Mouse (Mus musculus) gastrocnemius, adult 18-20 months (tissue): Measurements from ENCODE around the gene Stk40. TPM values are rescaled to one million over a fixed set of nuclear protein-coding genes. Genes with fewer than 3 reads are reported as not detected.

Source experiments
- DNase-seq: peaks from one replicate; pipeline ENCODE4 v3.0.0; 2021; ENCODE audit warnings: low spot score
- total RNA-seq, 2 experiments: library from RNA; stranded (reverse); gene quantifications; 2 replicates each; pipeline ENCODE4 v1.2.3; 2021

The Stk40 gene
- total RNA-seq, 2 experiments from 2014 or later, result 113 to 127 TPM

DNA sequence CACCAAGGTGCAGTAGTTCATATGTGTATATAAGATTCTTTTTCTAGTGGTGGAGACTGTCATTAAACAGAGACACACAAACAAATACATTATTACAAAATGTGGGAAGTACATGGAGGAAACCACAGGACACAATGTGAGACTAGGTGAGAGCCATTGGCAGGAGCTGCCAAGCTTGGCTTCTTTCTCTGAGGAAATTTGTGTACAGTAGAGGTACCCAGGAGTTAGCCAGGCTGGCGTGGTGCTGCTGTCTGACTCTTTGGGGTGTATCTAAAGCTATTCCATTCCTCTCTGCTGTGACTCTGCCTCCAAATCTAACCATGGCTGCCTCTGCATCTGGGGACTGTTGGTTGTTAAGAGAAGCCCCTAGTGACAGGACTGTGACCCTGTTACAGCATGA is 15.3 kb downstream of the Stk40 start:
- no peak for DNase-seq

DNA sequence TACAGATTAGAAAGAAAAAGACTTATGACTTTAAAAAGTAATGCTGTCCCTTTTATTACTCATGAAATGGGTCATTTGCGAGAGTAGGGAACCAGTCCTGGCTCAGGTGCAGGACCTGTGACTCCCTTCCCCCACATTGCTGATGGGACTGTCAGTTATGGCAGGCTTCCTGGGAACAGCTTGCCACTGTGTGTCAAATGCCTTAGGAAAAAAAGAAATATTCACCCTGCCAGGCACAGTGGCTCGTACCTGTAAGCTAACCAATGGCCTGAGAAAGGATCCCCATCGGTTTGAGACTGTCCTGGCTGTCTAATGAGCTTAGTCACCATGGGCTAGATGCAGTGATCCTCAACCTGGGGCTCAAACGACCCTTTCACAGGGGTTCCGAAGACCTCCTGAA is 16.3 kb downstream of the Stk40 start:
- peak; percentile 50 for DNase-seq

DNA sequence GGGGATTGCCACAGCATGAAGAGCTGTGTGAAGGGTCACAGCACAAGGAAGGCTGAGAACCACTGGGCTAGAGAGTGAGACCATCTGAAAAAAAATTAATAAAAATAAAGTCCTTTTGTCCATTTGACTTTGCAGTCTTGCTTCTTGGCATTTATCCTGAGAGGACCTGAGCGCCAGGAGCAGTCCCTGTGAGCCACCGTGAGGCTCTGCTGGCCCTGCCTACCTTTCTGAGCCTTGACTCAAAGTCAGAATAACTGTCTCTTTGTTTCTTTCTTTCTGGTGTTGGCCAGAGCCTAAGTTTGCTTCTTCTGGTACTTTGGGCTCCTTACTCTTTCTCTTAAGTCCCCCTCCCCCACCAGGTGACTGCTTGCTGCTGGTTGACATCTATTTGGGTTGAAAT is 16.7 kb downstream of the Stk40 start:
- DNase-seq, result no peak

DNA sequence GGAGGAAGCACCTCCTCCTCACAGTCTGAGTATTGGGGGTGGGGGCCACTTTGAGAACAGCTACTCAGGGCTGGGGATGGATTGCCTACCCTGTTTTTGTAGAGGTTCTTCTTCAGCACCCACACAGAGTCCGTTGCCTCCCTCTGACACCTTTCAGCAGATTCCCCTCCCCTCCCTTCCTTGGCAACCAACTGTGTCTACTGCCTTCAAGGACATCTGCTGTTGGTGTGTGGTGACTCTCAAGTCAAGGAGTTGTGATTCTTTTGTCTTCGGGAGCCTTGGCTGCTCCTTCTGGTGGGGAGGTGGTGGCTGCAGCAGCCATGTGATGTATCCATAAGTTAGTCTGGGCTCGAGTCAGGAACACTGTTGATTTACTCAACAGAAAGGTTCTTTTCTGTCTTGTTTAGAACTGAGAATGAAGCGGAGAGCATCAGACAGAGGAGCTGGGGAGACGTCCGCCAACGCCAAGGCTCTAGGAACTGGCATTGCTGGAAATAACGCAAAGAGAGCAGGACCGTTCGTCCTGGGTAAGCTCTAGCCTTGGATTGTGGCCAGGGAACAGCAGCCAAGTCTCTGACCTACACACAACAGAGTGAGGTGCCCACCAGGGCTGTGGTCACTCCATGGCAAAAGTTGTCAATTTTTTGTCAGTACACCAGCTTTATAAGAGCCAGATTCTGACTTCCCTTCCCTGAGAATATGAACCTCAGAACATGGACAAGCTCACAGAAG is 19.7 kb downstream of the Stk40 start:
- no peak for DNase-seq

DNA sequence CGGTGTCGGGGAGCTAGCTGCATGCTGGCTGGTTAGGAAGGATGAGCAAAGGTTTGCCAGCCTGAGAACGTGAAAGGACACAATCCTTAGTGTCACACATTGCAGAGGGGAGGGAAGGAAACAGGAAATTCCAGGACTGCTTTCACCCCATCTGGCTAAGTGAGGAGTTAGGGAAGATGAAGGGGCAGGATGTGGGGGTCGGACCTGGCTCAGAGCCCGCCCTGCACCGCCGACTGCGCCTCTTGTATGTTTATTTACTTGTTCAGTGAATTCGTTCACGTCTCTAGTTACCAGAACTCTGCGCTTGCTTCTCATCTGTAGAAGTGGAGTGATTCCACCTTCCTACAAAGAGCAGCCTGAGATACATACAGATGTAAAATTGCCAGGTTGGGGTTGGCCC is 26.7 kb downstream of the Stk40 start:
- no peak for DNase-seq

DNA sequence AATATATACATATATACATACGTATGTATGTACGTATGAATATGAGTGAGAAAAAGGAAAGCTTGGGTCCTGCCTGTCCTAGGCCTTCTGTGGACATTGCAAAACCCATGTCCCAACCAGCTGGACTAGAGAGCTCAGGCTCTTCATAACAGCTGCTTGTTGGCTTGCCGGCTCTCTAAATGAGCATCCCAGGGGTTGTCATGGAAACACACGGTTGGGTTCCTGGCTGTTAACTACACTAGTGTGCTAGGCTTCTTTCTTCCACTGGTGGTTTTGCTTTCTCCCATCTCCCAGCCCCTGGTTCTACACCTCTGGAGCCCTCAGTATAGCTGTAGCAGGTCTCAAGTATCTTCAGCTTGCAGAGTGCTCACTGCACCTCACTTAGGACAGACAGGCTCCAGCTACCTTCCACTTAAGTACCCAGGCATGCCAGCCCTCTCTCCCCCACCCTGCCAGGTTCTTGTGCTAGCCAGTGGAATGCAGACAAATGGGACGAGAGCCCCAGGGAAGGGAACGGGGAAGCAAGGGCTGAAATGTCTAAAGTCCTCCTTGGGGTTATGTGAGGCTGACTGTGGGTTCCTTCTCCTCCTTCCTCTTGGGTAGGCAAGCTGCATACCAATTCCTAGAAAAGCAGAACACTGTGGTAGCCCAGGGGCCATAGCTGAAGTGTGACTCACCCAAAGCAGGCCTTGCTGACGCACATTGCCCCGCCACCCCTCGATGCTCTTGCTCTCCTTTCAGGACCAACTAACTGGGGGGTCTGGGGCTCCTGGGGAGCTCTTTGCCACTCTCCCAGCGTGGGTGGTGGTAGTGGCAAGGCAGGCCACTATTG is 27.7 kb downstream of the Stk40 start:
- no peak for DNase-seq

DNA sequence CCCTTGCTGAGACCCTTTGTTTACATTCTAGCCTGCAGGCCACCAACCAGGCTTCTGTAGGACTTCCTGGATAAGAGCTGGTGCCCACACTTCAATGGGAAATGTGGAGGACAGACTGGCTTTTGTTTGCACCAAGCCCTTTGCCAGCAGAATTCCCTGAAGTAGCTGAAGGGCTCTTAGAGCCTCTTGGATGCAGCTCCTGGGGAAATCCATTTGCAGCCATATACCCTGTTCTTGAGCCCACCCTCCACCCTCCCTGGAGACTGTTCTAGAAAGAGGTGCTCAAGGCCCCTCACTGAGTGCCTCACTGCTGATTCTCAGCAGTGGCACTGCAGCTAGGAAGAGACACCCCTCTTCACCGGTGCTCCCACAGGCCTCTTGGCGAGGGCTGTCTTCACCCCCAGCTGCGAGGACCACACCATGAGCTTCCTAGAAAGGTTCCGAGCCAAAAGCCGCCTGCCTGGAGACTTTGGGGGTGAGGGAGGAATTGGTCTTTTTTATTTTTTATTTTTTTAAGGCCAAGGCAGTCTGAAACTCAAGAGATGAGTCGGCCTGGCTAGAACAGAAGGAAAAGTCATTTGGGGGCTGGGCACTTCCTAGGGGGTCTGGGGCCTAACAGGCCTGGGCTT is 29.0 kb downstream of the Stk40 start:
- DNase-seq, result no peak

DNA sequence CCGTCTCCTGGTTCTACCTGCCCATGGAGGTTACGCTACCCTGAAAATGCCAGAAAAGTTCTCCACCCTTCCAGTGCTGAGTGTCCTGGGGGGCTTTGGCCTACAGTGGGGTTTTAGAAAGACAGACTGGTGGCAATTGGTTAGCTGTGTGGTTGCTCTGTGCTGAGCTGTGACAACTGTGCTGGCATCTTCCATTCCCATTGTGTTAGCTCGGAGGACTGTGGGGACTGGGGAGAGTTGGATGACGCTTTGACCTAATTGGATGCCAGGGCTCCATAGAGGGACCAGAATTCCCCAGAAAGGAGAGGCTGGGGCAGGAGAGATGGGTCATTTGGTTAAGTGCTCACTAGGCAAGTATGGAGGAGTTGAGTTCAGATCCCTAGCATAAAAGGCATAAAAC is 30.5 kb downstream of the Stk40 start:
- no peak for DNase-seq

DNA sequence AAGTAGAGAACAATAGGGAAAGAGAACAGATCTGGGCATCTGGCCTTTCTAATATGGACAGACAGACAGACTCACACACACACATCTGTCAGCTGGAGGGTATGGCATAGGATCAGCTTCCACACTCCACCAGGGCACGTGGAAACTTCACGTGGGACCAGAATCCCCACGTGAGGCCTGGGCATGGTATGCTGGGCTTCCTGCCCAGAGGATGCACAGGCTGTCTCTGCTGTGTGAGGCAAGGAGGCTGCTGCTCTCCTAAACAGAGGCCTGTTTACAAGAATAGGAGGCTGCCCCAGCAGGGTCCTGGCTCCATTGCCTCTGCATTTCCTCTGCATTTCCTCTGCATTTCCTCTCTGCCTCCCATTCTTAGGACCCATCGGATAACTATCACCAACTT is 30.9 kb downstream of the Stk40 start:
- no peak for DNase-seq

DNA sequence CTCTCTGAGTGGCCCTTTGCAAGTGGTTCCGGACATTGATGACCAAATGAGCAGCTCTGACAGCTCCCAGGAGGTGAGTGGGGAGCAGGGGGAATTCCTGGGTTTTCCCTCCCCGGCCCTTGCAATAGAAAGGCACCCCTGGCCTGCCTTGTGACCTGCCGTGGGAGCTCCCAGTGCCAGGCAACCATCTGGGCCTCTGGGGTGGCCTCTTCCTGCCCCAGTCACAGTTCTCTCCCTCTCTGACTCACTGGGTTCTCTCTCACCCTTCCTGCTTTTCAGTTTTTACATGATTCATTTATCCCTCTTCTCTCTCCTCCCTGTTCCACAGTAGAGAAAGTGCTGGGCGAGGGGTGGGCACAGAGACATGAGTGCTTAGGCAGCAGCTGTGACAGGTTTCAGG is 34.0 kb downstream of the Stk40 start:
- no peak for DNase-seq

DNA sequence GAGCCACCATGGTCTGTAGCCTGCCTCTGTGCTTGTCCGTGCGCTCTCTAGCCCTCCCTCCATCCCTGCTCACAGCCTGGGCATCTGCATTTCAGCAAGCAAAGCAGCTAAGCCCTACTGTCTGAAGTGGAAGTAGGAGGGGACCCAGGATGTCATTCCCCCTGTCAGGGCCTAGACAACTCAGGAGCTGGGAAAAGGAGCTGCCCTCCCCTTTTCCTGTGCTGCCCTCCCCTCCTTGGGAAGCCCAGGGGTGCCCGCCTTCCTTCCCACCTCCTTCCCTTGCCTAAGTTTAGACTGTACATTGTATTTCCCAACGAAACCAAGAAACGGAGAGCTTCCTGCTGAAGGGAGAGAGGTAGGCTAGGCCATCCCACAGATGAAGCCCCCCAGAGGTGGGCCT is 37.3 kb downstream of the Stk40 start:
- no peak for DNase-seq

DNA sequence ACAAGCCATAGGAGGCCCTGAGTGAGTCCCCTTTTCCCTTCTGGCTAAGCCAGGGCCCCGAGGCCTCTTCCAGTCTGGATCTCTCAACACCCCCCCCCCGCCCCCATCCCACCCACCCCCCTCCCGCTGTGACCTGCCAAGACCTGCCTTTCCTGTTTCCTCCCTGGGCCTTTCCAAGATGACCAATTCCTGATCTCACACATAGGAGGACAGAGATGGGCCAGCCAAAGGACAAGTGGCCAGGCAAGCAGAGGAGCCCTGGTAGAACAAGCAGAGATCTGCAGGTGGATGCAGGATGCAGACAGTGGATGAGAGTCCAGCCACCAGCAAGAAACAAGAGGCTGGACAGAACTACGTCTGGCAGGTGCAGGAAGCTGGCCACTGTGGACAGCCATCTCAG is 41.6 kb downstream of the Stk40 start:
- no peak for DNase-seq

DNA sequence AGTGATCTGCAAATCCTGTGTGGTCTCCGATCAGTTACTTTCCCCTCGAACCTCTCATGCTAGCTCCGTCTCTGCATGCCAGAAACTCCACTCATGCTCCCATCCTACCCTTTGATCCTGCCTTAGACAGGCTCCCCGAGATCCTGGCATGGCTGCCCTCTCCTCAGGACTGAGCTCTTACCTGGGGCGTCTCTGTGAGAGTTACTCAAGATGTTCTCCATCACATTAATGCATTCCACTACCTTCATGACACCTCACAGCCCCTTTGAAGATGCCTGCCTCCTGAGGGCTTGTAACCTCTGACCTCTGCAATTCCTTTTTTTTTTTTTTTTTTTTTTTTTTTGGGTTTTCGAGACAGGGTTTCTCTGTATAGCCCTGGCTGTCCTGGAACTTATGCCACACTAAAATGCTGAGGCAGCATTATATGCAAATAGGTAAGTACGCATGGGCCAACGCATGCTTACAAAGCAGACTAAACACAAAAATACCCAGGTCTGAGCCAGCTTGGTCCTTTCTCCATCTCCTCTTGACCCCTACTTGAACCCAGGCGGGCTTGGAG is 43.3 kb downstream of the Stk40 start:
- DNase-seq, result no peak

DNA sequence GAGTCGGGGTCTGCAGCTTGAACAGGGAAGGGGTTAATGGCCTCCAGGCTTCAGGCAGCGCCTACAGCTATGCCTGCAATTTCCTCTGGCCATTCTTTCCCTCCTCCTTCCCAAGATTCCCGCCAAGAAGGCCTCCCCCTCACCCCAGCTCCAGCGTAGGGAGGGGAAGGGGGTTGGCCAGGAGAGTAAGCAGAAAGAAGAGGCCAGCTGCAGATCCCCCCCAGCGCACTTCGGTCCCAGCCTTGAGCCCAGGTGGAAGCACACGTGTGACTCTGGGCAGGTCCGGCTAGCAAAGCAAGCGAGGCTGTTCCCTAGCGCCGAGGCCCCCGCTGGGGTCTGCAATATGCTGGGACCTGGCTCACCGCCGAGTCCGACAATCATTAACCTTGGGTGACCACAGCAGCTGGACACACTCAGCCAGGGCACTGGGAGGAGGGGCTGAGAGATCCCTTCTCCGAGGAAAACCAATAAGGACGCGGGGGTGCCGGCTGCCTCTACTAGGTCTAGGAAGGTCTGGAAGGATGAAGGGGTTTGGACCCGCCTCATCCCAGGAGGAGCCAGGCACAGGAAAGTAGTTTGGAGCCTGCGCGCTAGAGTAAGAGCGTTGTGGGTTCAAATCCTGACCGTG is 43.9 kb downstream of the Stk40 start, which contains the start of gene Eva1b:
Gene Eva1b, plus strand, starts transcription at position 212 of the 628 bp plus-strand sequence.
- DNase-seq, result peak; percentile 16

DNA sequence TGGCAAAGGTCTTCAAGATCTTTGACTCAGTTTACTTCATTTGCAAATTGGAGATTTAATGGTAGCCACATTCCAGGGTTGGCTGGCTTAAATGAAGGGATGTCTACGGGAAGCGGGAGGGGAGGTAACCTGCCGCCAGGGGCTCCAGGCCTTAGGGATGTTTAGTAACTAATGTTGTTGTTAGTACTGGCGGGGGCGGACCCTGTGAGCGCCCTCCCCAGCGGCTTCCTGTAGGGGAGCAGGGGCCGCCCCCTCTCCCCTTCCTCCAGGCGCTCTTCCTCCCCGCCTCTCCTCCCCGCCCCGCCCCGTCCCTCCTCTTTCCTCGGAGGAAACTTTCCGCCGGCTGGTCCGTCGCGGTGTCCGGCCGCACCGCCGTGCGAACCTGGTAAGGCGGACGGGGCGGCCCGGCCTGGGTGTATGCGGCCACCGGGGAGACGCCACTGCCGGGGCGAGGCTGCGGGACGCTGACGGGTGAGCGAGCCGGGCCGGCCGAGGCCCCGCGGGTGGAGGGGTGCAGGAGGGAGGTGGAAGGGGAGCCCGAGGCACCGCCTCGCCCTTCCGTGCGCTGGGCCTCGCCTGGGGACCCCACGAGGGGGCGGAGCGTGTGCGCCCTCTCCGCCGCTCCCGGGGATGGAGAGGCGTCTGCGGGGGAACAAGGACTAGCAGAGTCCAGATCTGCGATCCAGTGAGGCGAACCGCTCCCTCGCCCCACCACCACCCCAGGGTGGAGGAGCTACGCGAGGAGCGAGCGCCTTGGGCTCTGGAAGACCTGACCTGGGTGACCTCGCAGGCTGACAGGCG is 44.6 kb downstream of the Stk40 start:
- peak; percentile 43 for DNase-seq

DNA sequence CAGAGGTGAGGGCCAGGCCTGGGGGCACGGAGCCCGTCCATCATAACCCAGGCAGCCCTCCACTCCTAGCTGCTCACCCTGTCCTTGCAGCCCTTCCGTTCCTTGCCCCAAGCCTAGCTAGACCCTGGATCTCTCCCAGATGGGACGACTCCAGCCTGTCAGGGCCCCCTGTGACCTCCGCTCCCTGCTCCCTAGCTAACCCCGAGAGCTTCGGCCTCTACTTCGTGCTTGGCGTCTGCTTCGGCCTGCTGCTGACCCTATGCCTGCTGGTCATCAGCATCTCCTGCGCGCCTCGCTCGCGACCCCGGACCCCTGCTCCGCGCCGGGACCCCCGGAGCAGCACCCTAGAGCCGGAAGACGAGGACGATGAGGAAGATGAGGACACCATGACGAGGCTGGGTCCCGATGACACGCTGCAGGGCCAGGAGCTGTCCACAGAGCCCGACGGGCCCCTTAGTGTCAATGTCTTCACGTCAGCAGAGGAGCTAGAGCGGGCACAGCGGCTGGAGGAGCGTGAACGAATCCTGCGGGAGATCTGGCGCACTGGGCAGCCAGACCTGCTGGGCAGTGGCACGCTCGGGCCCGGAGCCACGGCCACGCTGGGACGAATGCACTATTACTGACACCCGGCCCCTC is 45.4 kb downstream of the Stk40 start:
- DNase-seq, result no peak

DNA sequence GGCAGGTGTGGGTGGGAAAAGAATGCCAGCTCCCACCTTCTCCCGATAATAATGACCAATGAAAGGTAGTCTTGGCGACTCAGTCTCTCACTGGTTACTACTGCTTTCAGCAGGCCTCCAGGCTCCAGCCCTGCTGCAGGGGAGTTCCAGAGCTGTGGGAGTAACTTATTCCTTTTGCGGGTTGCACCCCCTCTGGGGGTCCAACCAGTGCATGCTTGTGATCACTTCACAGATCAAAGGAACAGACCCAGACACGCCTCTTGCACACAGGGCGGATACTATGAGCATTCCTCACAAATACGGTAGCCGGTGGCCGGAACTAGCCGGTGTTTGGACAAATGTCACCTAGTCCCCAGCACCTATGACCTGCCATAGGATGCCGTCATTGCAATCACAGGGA is 46.0 kb downstream of the Stk40 start:
- no peak for DNase-seq

DNA sequence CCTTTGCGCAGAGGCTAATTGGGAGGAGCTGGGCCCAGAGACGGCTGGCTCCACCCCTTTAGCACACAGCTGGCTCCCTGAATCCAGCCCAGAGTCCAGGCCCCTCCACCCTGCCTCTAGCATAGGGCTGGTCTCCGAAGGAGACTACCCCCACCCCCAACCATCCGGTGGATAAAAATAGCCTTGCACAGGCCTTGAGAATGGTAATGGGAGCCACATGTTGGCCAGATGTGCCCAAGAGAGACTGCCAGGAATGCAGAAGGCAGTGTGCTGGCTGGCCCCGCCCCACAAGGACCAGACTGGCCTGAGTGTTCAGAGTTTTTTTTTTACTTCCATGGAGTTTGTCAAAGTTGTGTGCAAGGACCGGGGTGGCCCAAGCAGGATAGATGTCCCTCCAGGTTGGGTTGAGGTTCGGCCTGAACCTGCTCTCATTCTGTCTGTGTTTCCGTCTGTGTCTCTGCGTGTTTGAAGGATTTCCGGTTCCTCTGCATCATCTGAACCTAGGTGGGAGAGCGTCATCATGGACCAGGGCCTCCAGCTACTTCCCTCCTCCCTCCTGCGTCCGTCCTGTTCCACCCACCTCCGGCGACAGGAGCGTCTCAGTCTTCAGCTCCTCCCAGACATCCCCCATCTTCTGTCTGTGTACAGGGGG is 46.7 kb downstream of the Stk40 start:
- peak; percentile 75 for DNase-seq

DNA sequence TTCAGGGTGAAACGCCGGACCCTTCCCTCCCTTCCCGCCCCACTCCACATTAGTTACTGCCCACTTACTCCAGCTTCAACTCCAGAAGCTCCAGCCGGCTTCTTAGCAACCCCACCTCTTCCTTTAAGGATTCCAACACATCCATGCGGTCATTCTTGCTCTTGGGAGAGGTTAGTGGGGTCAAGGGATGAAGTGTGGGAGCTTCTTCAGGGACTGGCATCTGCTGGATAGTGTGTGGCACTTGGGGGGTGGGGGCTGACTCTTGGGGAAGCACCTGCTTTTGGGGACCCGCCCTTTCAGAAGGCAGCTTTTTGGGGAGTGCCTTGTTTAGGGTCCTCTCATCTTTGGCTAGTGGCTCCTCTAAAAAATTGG is 47.2 kb downstream of the Stk40 start:
- DNase-seq, result no peak
